28 mouse cellular contexts compared by ENCODE assay signal in genomic region chr7:113188566-113188965, GRCm38 (mm10).
"Had no signal": no experiment of that assay in that cellular context is flagged by ENCODE, and none has a peak within 500 bp of the region (broad histone marks: within the 10 kb centered on the region; RNA-seq: fewer than 3 reads in every experiment).

No protein-coding gene starts in this region.

- DNase-seq: cerebellum, adult 2 months; cerebellum, adult 8-10 months; cerebellum, adult 9-10 months; cerebellum, adult 9-11 months; cerebellum, postnatal 10 days; cerebellum, postnatal 14 days; cerebellum, postnatal 25 days; cerebellum, postnatal 36 days; embryo, embryonic 11 days; forebrain, postnatal 0 days; gastrocnemius, adult 2 months; gastrocnemius, postnatal 10 days; gastrocnemius, postnatal 14 days; gastrocnemius, postnatal 25 days; gastrocnemius, postnatal 36 days; heart, adult 18-20 months; heart, adult 2 months had no signal

- H3K27ac ChIP-seq: embryonic facial prominence, embryonic 10.5 days; embryonic facial prominence, embryonic 12.5 days; embryonic facial prominence, embryonic 13.5 days; embryonic facial prominence, embryonic 15.5 days; forebrain, embryonic 10.5 days; forebrain, embryonic 12.5 days; forebrain, embryonic 13.5 days; forebrain, embryonic 15.5 days; heart, adult 2 months had no signal

- H3K4me1 ChIP-seq: embryonic facial prominence, embryonic 13.5 days; embryonic facial prominence, embryonic 15.5 days; forebrain, embryonic 12.5 days; forebrain, embryonic 13.5 days; forebrain, embryonic 15.5 days had no signal

- ATAC-seq: forebrain, embryonic 13.5 days; forebrain, embryonic 14.5 days; forebrain, embryonic 15.5 days; forebrain, embryonic 16.5 days; forebrain, postnatal 0 days had no signal

- H3K9me3 ChIP-seq: embryonic facial prominence, embryonic 10.5 days; embryonic facial prominence, embryonic 12.5 days; embryonic facial prominence, embryonic 13.5 days; embryonic facial prominence, embryonic 15.5 days; forebrain, embryonic 12.5 days; forebrain, embryonic 15.5 days had no signal

- H3K36me3 ChIP-seq: embryonic facial prominence, embryonic 10.5 days; embryonic facial prominence, embryonic 12.5 days; embryonic facial prominence, embryonic 13.5 days; embryonic facial prominence, embryonic 15.5 days; forebrain, embryonic 10.5 days; forebrain, embryonic 12.5 days; forebrain, embryonic 15.5 days had no signal

- H3K9ac ChIP-seq: embryonic facial prominence, embryonic 12.5 days; embryonic facial prominence, embryonic 13.5 days; embryonic facial prominence, embryonic 15.5 days; forebrain, embryonic 12.5 days; forebrain, embryonic 13.5 days; forebrain, embryonic 15.5 days; forebrain, postnatal 0 days had no signal

- H3K4me3 ChIP-seq: embryonic facial prominence, embryonic 10.5 days; embryonic facial prominence, embryonic 12.5 days; embryonic facial prominence, embryonic 13.5 days; embryonic facial prominence, embryonic 15.5 days; erythroblast, embryonic 14.5 days; forebrain, embryonic 10.5 days; forebrain, embryonic 12.5 days; forebrain, embryonic 13.5 days; forebrain, embryonic 15.5 days; gastrocnemius, adult 2 months; heart, adult 2 months had no signal

- H3K27me3 ChIP-seq: embryonic facial prominence, embryonic 12.5 days; embryonic facial prominence, embryonic 13.5 days; embryonic facial prominence, embryonic 15.5 days; forebrain, embryonic 12.5 days; forebrain, embryonic 13.5 days; forebrain, embryonic 15.5 days had no signal

- H3K4me2 ChIP-seq: embryonic facial prominence, embryonic 12.5 days; embryonic facial prominence, embryonic 13.5 days; embryonic facial prominence, embryonic 15.5 days; forebrain, embryonic 12.5 days; forebrain, embryonic 13.5 days; forebrain, embryonic 15.5 days had no signal
